Comparison of ENCODE assay signal across 15 mouse cellular contexts in genomic region chr2:52902456-52902855, GRCm38 (mm10).
"Had no signal": no experiment of that assay in that cellular context is flagged by ENCODE, and none has a peak within 500 bp of the region (broad histone marks: within the 10 kb centered on the region; RNA-seq: fewer than 3 reads in every experiment).

No protein-coding gene starts in this region.

- DNase-seq: lung, adult 2 months; lung, postnatal 14 days; lung, postnatal 36 days; thymus, adult 2 months; thymus, postnatal 25 days; thymus, postnatal 4 days had no signal

- H3K27me3 ChIP-seq: lung, embryonic 15.5 days; megakaryocyte, embryonic 14.5 days; midbrain, embryonic 13.5 days; midbrain, embryonic 15.5 days; neural tube, embryonic 12.5 days; stomach, embryonic 15.5 days had no signal

- H3K36me3 ChIP-seq: lung, embryonic 15.5 days; midbrain, embryonic 13.5 days; midbrain, embryonic 15.5 days; neural tube, embryonic 12.5 days; stomach, embryonic 15.5 days had no signal

- H3K4me3 ChIP-seq: lung, embryonic 15.5 days; megakaryocyte, embryonic 14.5 days; midbrain, embryonic 13.5 days; midbrain, embryonic 15.5 days; neural tube, embryonic 12.5 days; stomach, embryonic 15.5 days had no signal

- H3K9me3 ChIP-seq: lung, embryonic 15.5 days; megakaryocyte, embryonic 14.5 days; midbrain, embryonic 13.5 days; midbrain, embryonic 15.5 days; neural tube, embryonic 12.5 days; stomach, embryonic 15.5 days had no signal

- H3K4me1 ChIP-seq: megakaryocyte, embryonic 14.5 days had no signal

- H3K27ac ChIP-seq: lung, embryonic 15.5 days; macrophage; midbrain, embryonic 13.5 days; midbrain, embryonic 15.5 days; neural tube, embryonic 12.5 days; stomach, embryonic 15.5 days; stomach, postnatal 0 days had no signal

- ATAC-seq: midbrain, embryonic 13.5 days; midbrain, embryonic 15.5 days had no signal

- H3K4me2 ChIP-seq: lung, embryonic 15.5 days; midbrain, embryonic 11.5 days; midbrain, embryonic 13.5 days; midbrain, embryonic 15.5 days; neural tube, embryonic 12.5 days; stomach, embryonic 15.5 days had no signal

- H3K9ac ChIP-seq: lung, embryonic 15.5 days; midbrain, embryonic 13.5 days; midbrain, embryonic 15.5 days; neural tube, embryonic 12.5 days; stomach, embryonic 15.5 days had no signal
